Mouse (Mus musculus) liver, adult 2 months (tissue): ENCODE results near the gene Fam210b. TPM values are rescaled to one million over a fixed set of nuclear protein-coding genes. Genes with fewer than 3 reads are reported as not detected.

Experiments
- DNase-seq: peaks from one replicate; pipeline ENCODE4 v3.0.0-alpha.2; 2011; ENCODE audit warnings: low read depth, low spot score; ENCODE audit errors: extremely low read depth
- H3K27ac ChIP-seq: fragments of 200-500 bp; replicated peaks from 2 replicates; pipeline ENCODE4 v1.5.1; 2012; ENCODE audit warnings: low read depth, mild to moderate bottlenecking, control low read depth, inconsistent platforms, low read length; ENCODE audit not compliant: insufficient read depth
- H3K27me3 ChIP-seq: fragments of 200-500 bp; 2 replicates; pipeline ENCODE4 v1.6.1; 2012; ENCODE audit warnings: mild to moderate bottlenecking, moderate library complexity, low read length, inconsistent platforms; ENCODE audit not compliant: control insufficient read depth, insufficient read depth
- H3K36me3 ChIP-seq: fragments of 200-500 bp; 2 replicates; pipeline ENCODE4 v1.6.1; 2012; ENCODE audit warnings: low read length, inconsistent platforms; ENCODE audit not compliant: control insufficient read depth, insufficient read depth
- H3K4me1 ChIP-seq: fragments of 200-500 bp; 2 replicates; pipeline ENCODE4 v1.6.1; 2011; ENCODE audit warnings: low read length; ENCODE audit not compliant: control insufficient read depth, insufficient read depth
- H3K4me3 ChIP-seq: fragments of 200-500 bp; 2 replicates; pipeline ENCODE4 v1.5.1; 2011; ENCODE audit warnings: low read depth, mild to moderate bottlenecking, control low read depth, low read length, moderate library complexity; ENCODE audit not compliant: insufficient read depth
- H3K79me2 ChIP-seq: fragments of 200-500 bp; 2 replicates; pipeline ENCODE4 v1.6.1; 2012; ENCODE audit warnings: inconsistent platforms, mild to moderate bottlenecking, low read length, moderate library complexity; ENCODE audit not compliant: control insufficient read depth, insufficient read depth
- H3K9ac ChIP-seq: fragments of 200-500 bp; 2 replicates; pipeline ENCODE4 v1.6.1; 2012; ENCODE audit warnings: low read depth, mild to moderate bottlenecking, control low read depth, inconsistent platforms, low read length
- CTCF ChIP-seq: fragments of 200-500 bp; IDR thresholded peaks from 2 replicates; pipeline ENCODE4 v1.5.1; 2011; ENCODE audit warnings: low read depth, low read length, control low read depth
- POLR2A ChIP-seq: fragments of 200-500 bp; IDR thresholded peaks from 2 replicates; pipeline ENCODE4 v1.6.1; 2011; ENCODE audit warnings: low read length, control low read depth; ENCODE audit not compliant: insufficient read depth; ENCODE audit errors: extremely low read depth
- WGBS: fragments of 180-500 bp; shearing (Covaris S2); methylation state at CpG from one replicate; pipeline ENCODE4 v1.1.7; 2018; 5-methylcytosine and 5-hydroxymethylcytosine counted together
- polyA plus RNA-seq: library from polyadenylated mRNA; depleted of rRNA; stranded (reverse); fragments of >200 nt; gene quantifications from 2 replicates; pipeline ENCODE4 v1.2.3, GENCODE M21; 2012
- total RNA-seq: library from RNA; depleted of rRNA; stranded (reverse); fragments of >200 nt; gene quantifications from 2 replicates; pipeline ENCODE4 v1.2.3, GENCODE M21; 2014

The Fam210b gene
- total and polyA plus RNA-seq, 2 experiments, result 27.0 to 62.1 TPM

- Histone ChIP-seq H3K4me3 (no peak overlapping the region), H3K9ac (no peak overlapping the region), H3K4me1 (no peaks in the 10 kb centered on the region), H3K79me2 (no peaks in the 10 kb centered on the region), H3K27me3 (peaks cover 4% of the 10 kb centered on the region; the same call in 1 of the 2 replicates), H3K36me3 (no peaks in the 10 kb centered on the region), H3K27ac (no peak overlapping the region)
- no peak for TF ChIP-seq POLR2A
- peak; percentile 92 for TF ChIP-seq CTCF
- WGBS, result 5% methylated on average over 13 of the region's 13 CpGs
- DNase-seq, result peak; percentile 22
Observed at GRCm38 (mm10) chr2:172329179-172329578, 16.2 kb upstream of the Fam210b start.

- TF ChIP-seq CTCF, result no peak
- no peak for TF ChIP-seq POLR2A
- H3K36me3 ChIP-seq, result no peaks in the 10 kb centered on the region
- WGBS, result 89% methylated on average over 19 of the region's 19 CpGs
- DNase-seq, result no peak
- H3K9ac ChIP-seq, result no peak overlapping the region
- no peaks in the 10 kb centered on the region for H3K4me1 ChIP-seq
- no peaks in the 10 kb centered on the region for H3K27me3 ChIP-seq
- H3K27ac ChIP-seq, result no peak overlapping the region
- no peaks in the 10 kb centered on the region for H3K79me2 ChIP-seq
- H3K4me3 ChIP-seq, result no peak overlapping the region
Observed at GRCm38 (mm10) chr2:172338206-172338942, 7.0 kb upstream of the Fam210b start.

GRCm38 (mm10) chr2:172340936-172341335 lies 4.4 kb upstream of the Fam210b start:
- Histone ChIP-seq H3K9ac (no peak overlapping the region), H3K79me2 (no peaks in the 10 kb centered on the region), H3K27ac (no peak overlapping the region), H3K4me1 (peaks cover 3% of the 10 kb centered on the region; the same call in 1 of the 2 replicates), H3K36me3 (no peaks in the 10 kb centered on the region), H3K4me3 (no peak overlapping the region), H3K27me3 (no peaks in the 10 kb centered on the region)
- no peak for DNase-seq
- WGBS, result 60% methylated on average over 3 of the region's 3 CpGs
- TF ChIP-seq CTCF, result no peak
- no peak for TF ChIP-seq POLR2A

DNA sequence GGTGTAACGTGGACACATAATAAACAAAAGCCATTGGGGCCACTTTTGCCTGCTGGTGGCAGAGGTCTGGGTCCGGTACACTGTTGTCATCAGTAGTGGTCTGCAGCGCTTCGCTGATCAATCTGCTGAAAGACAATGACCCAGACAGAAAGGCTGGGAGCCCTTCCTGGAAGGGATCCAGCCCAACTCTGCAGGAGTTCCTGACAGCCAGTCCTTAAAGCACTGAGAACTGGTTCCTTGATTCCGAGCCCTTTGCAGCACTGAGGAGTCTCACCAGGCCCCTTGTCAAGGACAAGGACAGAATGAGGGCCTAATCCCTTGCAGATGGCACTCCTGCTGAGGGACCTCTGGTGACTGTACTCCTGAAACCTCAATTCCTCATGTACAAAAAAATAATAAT lies 3.8 kb upstream of the Fam210b start:
- TF ChIP-seq POLR2A (no peak), CTCF (no peak)
- no peaks in the 10 kb centered on the region for H3K79me2 ChIP-seq

GRCm38 (mm10) chr2:172343751-172344150 lies 1.6 kb upstream of the Fam210b start:
- H3K27me3 ChIP-seq, result no peaks in the 10 kb centered on the region
- no peaks in the 10 kb centered on the region; the same call in 1 of the 2 replicates for H3K79me2 ChIP-seq
- H3K4me1 ChIP-seq, result peaks cover 23% of the 10 kb centered on the region
- no peak for DNase-seq
- TF ChIP-seq CTCF (no peak), POLR2A (no peak)
- no peaks in the 10 kb centered on the region for H3K36me3 ChIP-seq
- H3K4me3 ChIP-seq, result no peak overlapping the region
- no peak overlapping the region for H3K9ac ChIP-seq
- WGBS, result 96% methylated on average over 7 of the region's 7 CpGs
- H3K27ac ChIP-seq, result no peak overlapping the region

More for the DNA sequence above, 3.8 kb upstream of the Fam210b start:
- no peak overlapping the region for H3K27ac ChIP-seq
- no peak overlapping the region for H3K9ac ChIP-seq
- 75% methylated on average over 5 of the region's 5 CpGs for WGBS
- H3K27me3 ChIP-seq, result no peaks in the 10 kb centered on the region
- peaks cover 6% of the 10 kb centered on the region for H3K4me1 ChIP-seq
- H3K36me3 ChIP-seq, result no peaks in the 10 kb centered on the region
- DNase-seq, result no peak
- no peak overlapping the region for H3K4me3 ChIP-seq

- no peaks in the 10 kb centered on the region for H3K36me3 ChIP-seq
- H3K4me1 ChIP-seq, result peaks cover 31% of the 10 kb centered on the region
- DNase-seq, result no peak
- WGBS, result 33% methylated on average over 5 of the region's 5 CpGs
- no peaks in the 10 kb centered on the region for H3K27me3 ChIP-seq
- no peak overlapping the region for H3K4me3 ChIP-seq
- no peak overlapping the region for H3K27ac ChIP-seq
- no peak overlapping the region for H3K9ac ChIP-seq
- TF ChIP-seq CTCF (no peak), POLR2A (no peak)
- peaks cover 4% of the 10 kb centered on the region; the same call in 1 of the 2 replicates for H3K79me2 ChIP-seq
Observed at GRCm38 (mm10) chr2:172344669-172345068, 696 bp upstream of the Fam210b start.
